Mouse (Mus musculus): ENCODE data around the gene Cpeb4. TPM values are rescaled to one million over a fixed set of nuclear protein-coding genes. Genes with fewer than 3 reads are reported as not detected.

Cpeb4 gene
- polyA plus RNA-seq, 1 experiment from 2014 or later: 6.2 TPM

DNA sequence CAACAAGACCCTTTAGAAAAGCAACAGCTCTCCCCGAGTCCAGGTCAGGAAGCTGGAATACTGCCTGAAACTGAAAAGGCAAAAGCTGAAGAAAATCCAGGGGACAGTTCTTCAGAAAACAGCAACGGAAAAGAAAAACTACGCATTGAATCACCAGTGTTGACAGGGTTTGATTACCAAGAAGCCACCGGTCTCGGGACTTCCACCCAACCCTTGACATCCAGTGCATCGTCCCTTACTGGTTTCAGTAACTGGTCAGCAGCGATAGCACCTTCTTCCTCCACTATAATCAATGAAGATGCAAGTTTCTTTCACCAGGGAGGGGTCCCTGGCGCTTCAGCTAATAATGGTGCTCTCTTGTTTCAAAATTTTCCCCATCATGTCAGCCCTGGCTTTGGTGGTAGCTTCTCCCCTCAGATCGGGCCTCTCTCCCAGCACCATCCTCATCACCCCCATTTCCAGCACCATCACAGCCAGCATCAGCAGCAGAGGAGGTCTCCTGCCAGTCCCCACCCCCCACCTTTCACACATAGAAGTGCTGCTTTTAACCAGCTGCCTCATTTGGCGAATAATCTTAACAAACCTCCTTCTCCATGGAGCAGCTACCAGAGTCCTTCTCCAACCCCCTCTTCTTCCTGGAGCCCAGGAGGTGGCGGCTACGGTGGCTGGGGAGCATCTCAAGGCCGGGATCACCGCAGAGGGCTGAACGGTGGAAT lies 693 bp downstream of the Cpeb4 start:
- peaks cover 38% of the 10 kb centered on the region for H3K4me1 ChIP-seq
- peaks cover under 1% of the 10 kb centered on the region for H3K36me3 ChIP-seq
- H3K27me3 ChIP-seq (replicated peaks): no peaks in the 10 kb centered on the region
- no peak for ATAC-seq (ENCODE audit: extremely low read depth, insufficient number of reproducible peaks, low FRiP score, low TSS enrichment)
- no peaks in the 10 kb centered on the region for H3K9me3 ChIP-seq
- H3K4me2 ChIP-seq: peak overlapping the region; percentile 87
- H3K9ac ChIP-seq: peak overlapping the region; percentile 87
- H3K27ac ChIP-seq (replicated peaks): peak overlapping the region; percentile 81
- peak overlapping the region; percentile 91 for H3K4me3 ChIP-seq
- WGBS: 18% methylated on average over 15 of the region's 15 CpGs

DNA sequence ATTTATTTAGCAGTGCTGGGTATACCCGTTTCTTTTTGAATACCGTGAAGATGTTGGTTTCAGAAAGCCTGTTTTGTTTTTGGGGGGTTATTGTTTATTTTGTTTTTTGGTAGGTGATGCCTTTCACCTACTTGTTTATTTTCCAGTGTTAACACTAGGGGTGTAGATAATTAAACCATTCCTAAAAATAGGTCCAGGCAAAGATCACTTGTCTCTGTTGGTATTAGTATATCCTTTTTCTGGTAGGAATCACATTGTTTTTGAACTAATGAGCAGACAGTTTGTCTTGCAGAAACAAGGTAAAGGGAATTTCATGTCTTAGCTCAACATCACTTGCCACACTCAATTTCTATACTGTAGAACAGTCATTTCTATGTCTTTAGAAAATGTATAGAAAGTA lies 2.1 kb downstream of the Cpeb4 start:
- peak overlapping the region; percentile 12; the same call in 1 of the 2 replicates for H3K27ac ChIP-seq (replicated peaks)

DNA sequence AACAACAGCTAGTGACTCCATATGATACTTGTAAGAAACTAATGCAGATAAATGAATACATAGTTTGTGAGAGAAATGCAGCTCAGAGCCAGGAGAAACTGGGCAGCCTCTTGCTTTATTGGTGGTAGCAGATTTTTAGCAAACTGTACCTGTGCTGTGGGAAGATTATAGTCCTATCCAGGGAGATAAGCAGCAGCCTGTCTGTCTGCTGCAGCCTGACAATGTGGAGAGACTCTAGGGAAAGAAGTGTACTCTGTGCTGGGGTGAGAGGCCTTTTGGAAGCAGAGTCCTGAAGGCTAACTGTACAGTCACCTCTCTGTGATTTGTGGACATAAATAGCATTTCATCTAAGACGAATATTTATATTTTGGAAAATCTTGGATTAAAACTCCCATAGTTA lies 11.7 kb downstream of the Cpeb4 start:
- no peaks in the 10 kb centered on the region for H3K9me3 ChIP-seq
- H3K27ac ChIP-seq (replicated peaks): peak overlapping the region; percentile 10; the same call in 1 of the 2 replicates
- no peak for ATAC-seq (ENCODE audit: extremely low read depth, insufficient number of reproducible peaks, low FRiP score, low TSS enrichment)
- H3K27me3 ChIP-seq (replicated peaks): no peaks in the 10 kb centered on the region
- H3K36me3 ChIP-seq: peaks cover 7% of the 10 kb centered on the region; the same call in 1 of the 2 replicates
- no peak overlapping the region for H3K4me3 ChIP-seq
- peaks cover 56% of the 10 kb centered on the region for H3K4me1 ChIP-seq
- WGBS: 47% methylated on average over 1 of the region's 1 CpGs
- no peak overlapping the region for H3K4me2 ChIP-seq
- H3K9ac ChIP-seq: peak overlapping the region; percentile 41; the same call in 1 of the 2 replicates

More for the DNA sequence above, 2.1 kb downstream of the Cpeb4 start:
- Histone ChIP-seq H3K36me3 (peaks cover 5% of the 10 kb centered on the region), H3K9me3 (no peaks in the 10 kb centered on the region), H3K4me2 (peak overlapping the region; percentile 87), H3K9ac (peak overlapping the region; percentile 87), H3K4me1 (peaks cover 38% of the 10 kb centered on the region), H3K4me3 (peak overlapping the region; percentile 91), H3K27me3 (replicated peaks) (no peaks in the 10 kb centered on the region)
- no peak for ATAC-seq (ENCODE audit: extremely low read depth, insufficient number of reproducible peaks, low FRiP score, low TSS enrichment)
- WGBS: 37% methylated on average over 2 of the region's 2 CpGs

DNA sequence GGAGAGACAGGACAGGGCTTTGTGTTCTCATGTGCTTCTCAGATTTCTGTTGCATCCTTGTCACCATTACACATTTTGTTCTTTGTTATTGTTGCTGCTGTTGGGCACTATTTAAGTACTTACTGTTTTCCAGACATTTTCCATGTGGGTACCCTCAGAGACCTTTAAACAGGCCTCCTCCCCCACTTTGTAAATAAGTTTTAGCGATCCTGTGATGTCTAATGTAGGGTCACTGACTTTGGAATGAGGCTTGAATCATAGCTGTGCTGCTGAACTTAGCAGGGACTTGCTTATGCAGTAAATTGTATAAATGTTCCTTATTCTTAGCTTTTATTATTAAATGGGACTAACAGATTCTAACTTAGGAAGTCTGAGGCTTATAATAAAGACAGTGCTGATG lies 13.8 kb downstream of the Cpeb4 start:
- H3K4me1 ChIP-seq: peaks cover 56% of the 10 kb centered on the region
- H3K9me3 ChIP-seq: no peaks in the 10 kb centered on the region
- no peak overlapping the region for H3K4me2 ChIP-seq
- H3K36me3 ChIP-seq: peaks cover 17% of the 10 kb centered on the region
- WGBS: 60% methylated on average over 1 of the region's 1 CpGs
- no peak overlapping the region for H3K4me3 ChIP-seq
- H3K9ac ChIP-seq: no peak overlapping the region
- no peak overlapping the region for H3K27ac ChIP-seq (replicated peaks)
- no peak for ATAC-seq (ENCODE audit: extremely low read depth, insufficient number of reproducible peaks, low FRiP score, low TSS enrichment)
- H3K27me3 ChIP-seq (replicated peaks): no peaks in the 10 kb centered on the region

DNA sequence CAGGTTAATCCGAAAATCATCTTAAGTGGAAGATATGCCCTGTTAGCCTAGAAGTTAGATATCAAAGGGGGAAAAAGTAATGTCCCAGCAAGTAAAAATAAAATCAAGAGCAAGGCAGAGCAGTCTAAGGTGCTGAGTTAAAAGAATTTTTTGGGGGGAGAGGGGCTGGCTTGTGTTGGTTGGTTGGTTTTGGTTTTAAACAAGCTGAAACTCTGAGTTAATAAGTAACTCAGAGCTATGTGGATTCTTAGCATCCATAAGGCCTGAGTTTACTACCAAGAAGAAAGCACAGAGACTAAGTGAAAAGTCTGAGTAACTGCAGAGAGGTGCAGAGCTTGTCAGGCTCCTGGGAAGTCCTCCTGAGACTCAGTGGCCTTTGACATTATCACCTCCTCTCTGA lies 16.2 kb downstream of the Cpeb4 start:
- H3K36me3 ChIP-seq: peaks cover 24% of the 10 kb centered on the region
- no peaks in the 10 kb centered on the region for H3K27me3 ChIP-seq (replicated peaks)
- no peak overlapping the region for H3K27ac ChIP-seq (replicated peaks)
- H3K4me2 ChIP-seq: no peak overlapping the region
- ATAC-seq (ENCODE audit: extremely low read depth, insufficient number of reproducible peaks, low FRiP score, low TSS enrichment): no peak
- WGBS: 56% methylated on average over 1 of the region's 1 CpGs
- H3K4me3 ChIP-seq: no peak overlapping the region
- peaks cover 56% of the 10 kb centered on the region for H3K4me1 ChIP-seq
- no peak overlapping the region for H3K9ac ChIP-seq
- H3K9me3 ChIP-seq: no peaks in the 10 kb centered on the region

DNA sequence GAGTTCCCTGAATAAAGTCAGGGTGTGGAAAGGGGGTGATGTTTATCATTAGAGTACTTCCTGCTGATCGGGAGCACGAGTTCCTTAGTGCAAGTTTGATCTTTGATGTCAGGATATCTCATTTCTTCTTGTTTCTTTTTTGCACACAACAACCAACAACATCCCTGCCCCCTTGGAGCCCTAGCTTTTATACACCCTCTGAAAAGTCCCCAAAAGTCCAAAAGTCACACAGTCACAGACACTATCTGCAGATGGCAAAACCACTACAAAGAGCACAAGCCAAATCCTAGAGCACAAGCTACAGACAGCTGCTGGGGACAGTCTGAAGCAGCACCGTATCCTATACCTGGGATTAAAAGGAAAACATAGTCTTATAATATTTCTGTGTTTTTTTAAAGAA lies 20.1 kb downstream of the Cpeb4 start:
- Histone ChIP-seq H3K27me3 (replicated peaks) (no peaks in the 10 kb centered on the region), H3K4me2 (no peak overlapping the region; the same call in 1 of the 2 replicates), H3K36me3 (peaks cover 17% of the 10 kb centered on the region), H3K9ac (peak overlapping the region; percentile 44; the same call in 1 of the 2 replicates), H3K4me1 (peaks cover 70% of the 10 kb centered on the region), H3K9me3 (no peaks in the 10 kb centered on the region), H3K27ac (replicated peaks) (peak overlapping the region; percentile 46), H3K4me3 (no peak overlapping the region)
- 32% methylated on average over 3 of the region's 3 CpGs for WGBS
- ATAC-seq (ENCODE audit: extremely low read depth, insufficient number of reproducible peaks, low FRiP score, low TSS enrichment): no peak

DNA sequence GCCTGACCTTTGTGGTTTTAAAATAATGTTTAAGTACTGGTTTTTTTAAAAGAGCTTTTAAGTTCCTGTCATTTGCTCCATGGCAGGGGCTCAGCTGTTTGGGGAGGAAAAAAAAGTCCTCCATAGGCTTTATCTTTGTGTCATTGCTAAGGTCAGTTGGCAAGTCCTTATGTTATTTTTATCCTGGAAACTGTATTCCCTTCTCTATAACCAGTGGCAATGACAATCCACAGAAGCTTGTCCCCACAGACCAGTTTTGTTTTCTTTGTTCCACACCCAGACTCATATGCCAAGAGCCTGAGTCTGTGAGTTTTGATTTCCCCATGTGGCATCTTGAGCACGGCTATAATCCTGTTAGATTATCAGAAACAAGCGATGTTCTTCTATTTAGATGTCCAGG lies 21.6 kb downstream of the Cpeb4 start:
- Histone ChIP-seq H3K27me3 (replicated peaks) (no peaks in the 10 kb centered on the region), H3K27ac (replicated peaks) (peak overlapping the region; percentile 83), H3K4me3 (no peak overlapping the region), H3K9me3 (no peaks in the 10 kb centered on the region), H3K4me2 (peak overlapping the region; percentile 39), H3K9ac (peak overlapping the region; percentile 51), H3K4me1 (peaks cover 74% of the 10 kb centered on the region), H3K36me3 (peaks cover 22% of the 10 kb centered on the region)
- ATAC-seq (ENCODE audit: extremely low read depth, insufficient number of reproducible peaks, low FRiP score, low TSS enrichment): no peak; the same call in 1 of the 2 replicates
- 29% methylated on average over 2 of the region's 2 CpGs for WGBS

DNA sequence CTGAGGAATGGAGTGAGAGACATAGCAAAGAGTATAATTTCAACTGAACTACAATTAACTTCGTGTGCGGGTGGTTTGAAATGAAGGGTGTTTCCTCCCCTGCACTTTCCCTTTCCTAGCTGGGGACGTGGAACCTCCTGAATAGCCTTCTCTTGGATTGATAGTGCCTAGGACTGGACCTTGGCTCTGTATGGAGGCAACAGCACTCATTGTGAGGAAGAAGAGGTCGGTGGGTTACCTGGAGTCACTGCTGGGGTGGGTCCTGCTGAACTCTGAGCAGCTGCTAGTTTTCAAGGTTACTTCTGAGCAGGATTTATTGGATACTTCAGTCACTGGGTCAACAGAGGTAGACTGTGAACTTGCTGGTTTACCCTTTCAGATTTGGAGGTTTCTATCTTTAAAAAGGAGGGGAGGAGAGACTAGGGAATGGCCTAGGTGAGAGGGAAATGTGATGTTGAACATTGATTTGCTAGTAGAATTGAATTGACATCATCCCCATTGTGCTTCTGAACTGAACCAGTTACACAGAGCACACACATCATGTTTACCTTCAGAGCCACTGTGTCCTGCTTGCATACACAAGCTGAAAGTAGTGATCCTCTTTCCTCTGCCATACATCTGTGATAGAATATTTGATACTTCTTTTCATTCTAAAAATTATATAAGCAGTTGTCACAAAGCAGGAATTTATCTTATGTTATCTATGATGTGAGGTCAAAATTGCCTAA lies 24.2 kb downstream of the Cpeb4 start:
- Histone ChIP-seq H3K27ac (replicated peaks) (peak overlapping the region; percentile 34; the same call in 1 of the 2 replicates), H3K4me2 (peak overlapping the region; percentile 14), H3K4me3 (no peak overlapping the region), H3K4me1 (peaks cover 90% of the 10 kb centered on the region), H3K27me3 (replicated peaks) (no peaks in the 10 kb centered on the region), H3K36me3 (peaks cover 8% of the 10 kb centered on the region; the same call in 1 of the 2 replicates), H3K9ac (no peak overlapping the region), H3K9me3 (no peaks in the 10 kb centered on the region)
- ATAC-seq (ENCODE audit: extremely low read depth, insufficient number of reproducible peaks, low FRiP score, low TSS enrichment): no peak
- WGBS: 79% methylated on average over 4 of the region's 4 CpGs

DNA sequence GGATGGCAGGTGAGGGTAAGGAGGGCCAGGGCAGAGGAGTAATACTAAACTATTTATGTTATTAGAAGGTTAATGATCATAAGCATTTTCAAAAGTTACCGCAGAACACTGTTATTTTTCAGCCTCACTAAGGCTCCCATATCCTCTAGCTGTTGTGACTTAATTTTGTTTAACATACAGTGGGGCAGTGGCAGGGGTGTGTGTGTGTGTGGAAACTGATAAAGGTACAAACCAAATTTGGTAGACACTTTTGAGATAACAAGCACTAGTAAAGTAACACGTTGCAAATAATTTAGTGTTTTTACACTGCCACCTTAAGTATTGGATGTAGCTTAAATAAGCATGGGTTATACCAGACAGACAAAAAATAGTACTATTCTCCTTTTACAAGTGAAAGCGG lies 24.9 kb downstream of the Cpeb4 start:
- H3K4me2 ChIP-seq: no peak overlapping the region
- H3K4me1 ChIP-seq: peaks cover 91% of the 10 kb centered on the region
- H3K27me3 ChIP-seq (replicated peaks): no peaks in the 10 kb centered on the region
- ATAC-seq (ENCODE audit: extremely low read depth, insufficient number of reproducible peaks, low FRiP score, low TSS enrichment): no peak
- no peak overlapping the region for H3K27ac ChIP-seq (replicated peaks)
- no peak overlapping the region for H3K9ac ChIP-seq
- H3K9me3 ChIP-seq: no peaks in the 10 kb centered on the region
- H3K36me3 ChIP-seq: peaks cover 8% of the 10 kb centered on the region; the same call in 1 of the 2 replicates
- 63% methylated on average over 3 of the region's 3 CpGs for WGBS
- no peak overlapping the region for H3K4me3 ChIP-seq

DNA sequence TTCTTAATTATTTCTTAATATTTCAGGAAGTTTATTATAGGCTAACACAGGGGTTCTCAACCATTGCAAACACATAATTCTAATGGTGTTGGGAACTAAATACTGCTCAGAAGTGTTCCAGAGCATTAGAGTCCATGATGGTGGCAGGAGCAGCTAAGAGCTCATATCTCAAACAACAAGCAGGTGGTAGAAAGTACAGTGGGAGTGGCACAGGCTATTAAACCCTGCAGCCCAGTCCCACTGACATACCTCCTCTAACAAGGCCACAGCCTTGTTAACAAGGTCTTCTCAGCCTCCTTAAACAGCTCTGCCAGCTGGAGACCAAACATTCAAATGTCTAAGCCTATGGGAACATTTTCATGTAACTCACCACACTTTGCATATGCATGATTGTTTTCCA lies 27.2 kb downstream of the Cpeb4 start:
- Histone ChIP-seq H3K9me3 (no peaks in the 10 kb centered on the region), H3K9ac (no peak overlapping the region), H3K27ac (replicated peaks) (peak overlapping the region; percentile 74), H3K27me3 (replicated peaks) (no peaks in the 10 kb centered on the region), H3K4me2 (no peak overlapping the region), H3K4me1 (peaks cover 87% of the 10 kb centered on the region), H3K36me3 (0 out of 2 replicates have a peak, but pooled peaks cover 4% of the 10 kb centered on the region), H3K4me3 (no peak overlapping the region)
- ATAC-seq (ENCODE audit: extremely low read depth, insufficient number of reproducible peaks, low FRiP score, low TSS enrichment): no peak

DNA sequence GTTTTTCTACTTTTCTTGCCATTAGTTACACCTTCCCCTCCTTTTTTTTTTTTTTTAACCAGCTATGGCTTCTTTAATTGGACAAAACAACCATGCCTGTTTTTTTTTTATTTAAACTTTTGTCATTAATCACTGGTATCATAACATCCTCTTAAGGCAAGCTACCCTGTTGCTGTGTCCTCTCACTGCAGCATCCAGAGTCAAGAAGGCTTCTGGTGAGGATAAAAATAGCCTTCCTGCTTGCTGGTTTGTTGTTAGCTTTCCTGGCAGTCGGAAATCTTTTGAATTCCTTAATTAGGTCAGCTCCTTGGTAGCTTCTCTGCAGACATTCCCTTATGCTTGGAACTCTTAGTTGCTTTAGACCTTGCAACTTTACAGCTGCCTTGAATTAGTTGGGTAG lies 28.7 kb downstream of the Cpeb4 start:
- WGBS: 0% methylated on average over 1 of the region's 1 CpGs
- Histone ChIP-seq H3K9ac (peak overlapping the region; percentile 65), H3K4me3 (peak overlapping the region; percentile 9; the same call in 1 of the 2 replicates), H3K4me1 (peaks cover 74% of the 10 kb centered on the region), H3K9me3 (no peaks in the 10 kb centered on the region), H3K4me2 (peak overlapping the region; percentile 58), H3K27me3 (replicated peaks) (no peaks in the 10 kb centered on the region), H3K27ac (replicated peaks) (peak overlapping the region; percentile 95), H3K36me3 (0 out of 2 replicates have a peak, but pooled peaks cover 4% of the 10 kb centered on the region)
- ATAC-seq (ENCODE audit: extremely low read depth, insufficient number of reproducible peaks, low FRiP score, low TSS enrichment): no peak
